In genomic region chr12:78681048-78681447, GRCm38 (mm10) we compare ENCODE assay signal across 26 mouse cellular contexts. TPM values are rescaled to one million over a fixed set of nuclear protein-coding genes. Genes with fewer than 3 reads are reported as not detected.
"Had no signal": no experiment of that assay in that cellular context is flagged by ENCODE, and none has a peak within 500 bp of the region (broad histone marks: within the 10 kb centered on the region; RNA-seq: fewer than 3 reads in every experiment).

No protein-coding gene starts in this region.

- DNase-seq: midbrain, embryonic 14.5 days; retina, postnatal 1 day; right cerebral cortex, adult 18-20 months; right cerebral cortex, postnatal 25 days; right cerebral cortex, postnatal 4 days; spleen, adult 18-20 months; thymus, adult 2 months; thymus, postnatal 25 days; thymus, postnatal 4 days had no signal

- H3K27me3 ChIP-seq: limb, embryonic 15.5 days; liver, embryonic 12.5 days; midbrain, embryonic 12.5 days; neural tube, embryonic 13.5 days; neural tube, embryonic 15.5 days had no signal

- H3K36me3 ChIP-seq: limb, embryonic 15.5 days; liver, embryonic 12.5 days; midbrain, embryonic 10.5 days; midbrain, embryonic 12.5 days; neural tube, embryonic 13.5 days had no signal

- H3K4me1 ChIP-seq: limb, embryonic 15.5 days; midbrain, embryonic 10.5 days; midbrain, embryonic 12.5 days; neural tube, embryonic 13.5 days; neural tube, embryonic 15.5 days had no signal

- H3K27ac ChIP-seq: limb, embryonic 15.5 days; liver, embryonic 12.5 days; liver, embryonic 14.5 days; midbrain, embryonic 10.5 days; midbrain, embryonic 12.5 days; neural tube, embryonic 13.5 days; neural tube, embryonic 15.5 days had no signal

- H3K4me3 ChIP-seq: limb, embryonic 15.5 days; liver, embryonic 12.5 days; midbrain, embryonic 10.5 days; midbrain, embryonic 12.5 days; myocyte; neural tube, embryonic 13.5 days; neural tube, embryonic 15.5 days had no signal

- H3K4me2 ChIP-seq: limb, embryonic 15.5 days; liver, embryonic 12.5 days; midbrain, embryonic 12.5 days; neural tube, embryonic 13.5 days; neural tube, embryonic 15.5 days had no signal

- ATAC-seq: liver, embryonic 12.5 days; midbrain, embryonic 16.5 days had no signal

- H3K9me3 ChIP-seq: limb, embryonic 15.5 days; liver, embryonic 12.5 days; midbrain, embryonic 10.5 days; midbrain, embryonic 12.5 days; neural tube, embryonic 13.5 days; neural tube, embryonic 15.5 days had no signal

- H3K9ac ChIP-seq: limb, embryonic 15.5 days; liver, embryonic 12.5 days; liver, embryonic 14.5 days; midbrain, embryonic 12.5 days; neural tube, embryonic 13.5 days; neural tube, embryonic 15.5 days had no signal

RNA-seq across cellular contexts. Expression of gene Fam71d, which starts 10.3 kb away (rescaled TPM):
- total RNA-seq: liver, adult 2 months; megakaryocyte, adult 5-6 weeks; megakaryocyte-erythroid progenitor cell, adult 5-6 weeks had no signal
- polyA plus RNA-seq: limb, embryonic 15.5 days; liver, adult 2 months; liver, embryonic 12.5 days; liver, embryonic 14.5 days; liver, embryonic 16.5 days; midbrain, embryonic 10.5 days; midbrain, embryonic 12.5 days; midbrain, embryonic 14.5 days; myocyte; neural tube, embryonic 11.5 days; small intestine, adult 2 months; stomach, embryonic 14.5 days; stomach, embryonic 16.5 days; thymus, adult 2 months had no signal
